Mouse (Mus musculus) c-Kit-positive CD71-negative TER-119-negative erythroid progenitor cells, embryonic 14.5 days (primary cell): ENCODE data around the gene Abcb9.

Source experiments
- DNase-seq: peaks from one replicate; pipeline ENCODE4 v3.0.0-alpha.2; 2013; ENCODE audit warnings: low read depth

Gene Abcb9

GRCm38 (mm10) chr5:124093852-124094604 is 1.6 kb downstream of the Abcb9 start:
- DNase-seq, result no peak

GRCm38 (mm10) chr5:124093120-124093794 is 2.3 kb downstream of the Abcb9 start:
- DNase-seq, result no peak

GRCm38 (mm10) chr5:124091951-124092406 is 3.6 kb downstream of the Abcb9 start:
- DNase-seq, result no peak

- no peak for DNase-seq
Observed at GRCm38 (mm10) chr5:124089868-124090267, 5.7 kb downstream of the Abcb9 start.

- no peak for DNase-seq
Observed at GRCm38 (mm10) chr5:124086876-124087275, 8.7 kb downstream of the Abcb9 start.

- DNase-seq, result no peak
Observed at GRCm38 (mm10) chr5:124085513-124085912, 10.1 kb downstream of the Abcb9 start.

- peak; percentile 82 for DNase-seq
Observed at GRCm38 (mm10) chr5:124084588-124085173, 10.9 kb downstream of the Abcb9 start.

GRCm38 (mm10) chr5:124083850-124084587 is 11.6 kb downstream of the Abcb9 start:
- DNase-seq, result no peak

GRCm38 (mm10) chr5:124082941-124083688 is 12.5 kb downstream of the Abcb9 start:
- DNase-seq, result no peak

- no peak for DNase-seq
Observed at GRCm38 (mm10) chr5:124082447-124082846, 13.2 kb downstream of the Abcb9 start.

GRCm38 (mm10) chr5:124079880-124080279 is 15.7 kb downstream of the Abcb9 start:
- DNase-seq, result no peak

GRCm38 (mm10) chr5:124078794-124079416 is 16.7 kb downstream of the Abcb9 start:
- DNase-seq, result no peak

GRCm38 (mm10) chr5:124077856-124078460 is 17.6 kb downstream of the Abcb9 start:
- no peak for DNase-seq

GRCm38 (mm10) chr5:124077241-124077640 is 18.4 kb downstream of the Abcb9 start:
- no peak for DNase-seq

- no peak for DNase-seq
Observed at GRCm38 (mm10) chr5:124076559-124076958, 19.0 kb downstream of the Abcb9 start.

- no peak for DNase-seq
Observed at GRCm38 (mm10) chr5:124075716-124076115, 19.9 kb downstream of the Abcb9 start.

- DNase-seq, result no peak
Observed at GRCm38 (mm10) chr5:124074845-124075307, 20.7 kb downstream of the Abcb9 start.

- no peak for DNase-seq
Observed at GRCm38 (mm10) chr5:124073682-124074081, 21.9 kb downstream of the Abcb9 start.

GRCm38 (mm10) chr5:124069657-124070056 is 25.9 kb downstream of the Abcb9 start:
- no peak for DNase-seq

GRCm38 (mm10) chr5:124062037-124062824 is 33.4 kb downstream of the Abcb9 start:
- no peak for DNase-seq
